Mouse (Mus musculus) thymus, postnatal 25 days (tissue): ENCODE data around the gene Unc5a.
A peak's percentile ranks its signal among the peaks of the same experiment; 100 is the strongest.

Experiments
- DNase-seq: peaks from one replicate; pipeline ENCODE4 v3.0.0; 2022

The Unc5a gene

DNA sequence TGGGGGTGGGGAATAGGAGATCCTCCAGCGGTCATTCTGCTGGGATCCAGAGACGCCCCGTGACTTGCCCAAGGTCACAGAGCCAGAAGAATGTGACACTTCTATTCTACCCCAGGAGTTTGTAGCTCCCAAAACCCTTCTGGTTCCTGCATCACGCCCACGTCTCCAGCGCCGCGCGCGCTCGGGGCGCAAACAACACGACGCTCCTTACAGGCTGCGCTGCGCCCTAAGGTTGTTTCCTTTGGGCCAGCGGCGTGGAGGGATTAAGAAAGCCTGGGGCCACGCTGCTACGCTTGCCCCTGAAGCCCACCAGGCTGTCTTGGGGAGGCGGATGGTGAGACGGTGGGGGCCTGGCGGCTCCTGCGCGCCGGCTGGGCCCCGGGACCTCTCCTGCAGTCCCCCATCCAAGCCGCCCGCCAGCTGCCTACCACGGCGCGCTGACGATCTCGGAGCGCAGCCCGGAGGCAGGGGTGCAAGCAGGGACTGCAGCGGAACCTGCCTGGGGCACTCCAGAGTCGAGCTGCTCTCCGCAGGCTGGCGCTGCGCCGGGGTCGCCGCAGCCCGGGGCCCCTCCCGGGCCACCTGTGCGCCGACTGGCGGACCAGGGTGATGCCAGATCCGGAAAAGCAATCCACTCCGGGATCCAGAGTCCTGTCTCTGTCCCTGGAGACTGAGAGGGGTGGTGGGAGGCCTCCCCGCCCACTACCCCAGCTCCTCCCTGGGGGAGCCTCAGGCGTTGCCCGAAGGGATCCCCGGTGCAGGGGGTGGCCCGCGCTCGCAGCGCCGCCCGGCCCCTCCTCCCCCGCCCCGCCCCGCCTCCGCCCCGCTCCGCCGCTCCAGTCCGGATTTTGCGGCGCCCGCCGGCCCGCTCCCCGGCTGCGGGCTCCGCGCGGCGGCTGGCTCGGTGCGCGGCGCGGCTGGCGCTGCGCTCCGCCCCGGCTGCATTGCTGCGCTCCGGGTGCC is at the start of gene Unc5a:
Gene Unc5a (plus strand): TSS at position 881 of the 963 bp plus-strand sequence.
- peak; percentile 38 for DNase-seq

DNA sequence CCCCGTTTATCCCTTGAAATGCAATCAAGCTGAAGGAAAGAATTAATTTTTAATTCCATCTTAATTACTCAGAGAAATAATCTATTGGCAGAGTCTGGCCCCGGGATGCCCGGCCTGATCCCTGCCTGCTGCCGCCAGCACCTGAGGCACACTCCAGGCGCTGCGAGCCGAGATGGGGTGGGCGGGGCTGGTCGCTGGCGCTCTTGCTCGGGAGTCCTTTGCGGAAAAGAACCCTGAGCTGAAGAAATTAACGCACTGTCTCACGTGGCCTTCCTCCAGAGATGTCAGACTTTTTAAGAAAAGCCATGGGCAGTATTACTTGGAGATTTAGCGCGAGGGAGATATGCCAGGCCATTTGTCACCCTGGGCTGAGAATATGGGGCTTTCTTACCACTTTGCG is 37.2 kb upstream of the Unc5a start:
- no peak for DNase-seq

DNA sequence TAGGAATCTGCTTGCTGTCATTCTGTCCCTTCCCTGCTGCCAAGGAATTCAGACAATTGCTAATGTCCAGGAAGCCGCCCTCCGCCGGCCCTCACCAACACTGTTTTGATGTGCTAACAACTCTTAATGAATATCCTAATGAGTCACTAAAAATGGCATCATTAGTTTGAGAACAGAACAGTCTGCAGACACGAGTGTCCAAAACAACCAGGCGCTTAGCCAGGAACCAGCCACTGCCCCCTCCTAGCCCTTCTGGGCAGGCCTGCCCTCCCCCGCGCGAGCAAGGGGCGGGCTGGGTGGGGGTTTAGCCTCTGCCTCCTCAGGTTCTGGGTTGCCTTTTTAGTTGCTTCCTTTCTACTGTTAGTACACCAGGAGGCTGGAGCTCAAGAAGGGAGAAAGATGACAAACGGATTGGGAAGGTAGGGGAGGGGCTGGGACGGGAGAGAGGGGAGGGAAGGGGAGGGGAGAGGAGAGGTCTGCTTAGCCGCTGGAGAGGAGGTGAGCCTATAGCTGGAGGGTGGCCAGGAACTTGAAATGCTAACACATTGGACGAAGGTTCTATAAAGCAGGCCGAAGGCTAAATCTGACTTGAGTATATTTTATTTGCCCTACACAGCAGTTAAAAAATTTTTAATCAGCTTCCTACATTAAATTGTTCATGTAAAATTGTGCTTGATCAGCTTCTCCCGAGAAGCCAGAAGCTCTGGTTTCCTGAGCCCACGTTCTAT is 36.2 kb upstream of the Unc5a start:
- no peak for DNase-seq

DNA sequence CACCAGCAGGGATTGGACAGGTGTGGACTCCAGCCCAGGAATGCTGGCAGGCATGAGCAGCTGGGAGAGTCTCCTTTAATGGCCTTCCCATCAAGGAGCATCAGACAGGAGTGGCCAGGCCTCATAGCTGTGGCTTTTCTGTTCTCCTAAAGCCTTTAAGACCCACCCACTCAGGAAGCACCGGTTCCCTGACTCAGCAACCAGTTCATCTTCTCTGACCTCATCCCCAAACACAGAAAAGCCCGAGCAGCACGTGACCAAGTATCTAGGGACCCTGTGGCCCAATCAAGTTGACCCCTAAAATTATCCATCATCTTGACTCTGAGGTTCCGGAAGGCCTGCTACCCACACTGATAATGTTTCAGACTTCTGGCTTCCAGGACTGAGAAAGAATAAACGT is 32.6 kb upstream of the Unc5a start:
- no peak for DNase-seq

DNA sequence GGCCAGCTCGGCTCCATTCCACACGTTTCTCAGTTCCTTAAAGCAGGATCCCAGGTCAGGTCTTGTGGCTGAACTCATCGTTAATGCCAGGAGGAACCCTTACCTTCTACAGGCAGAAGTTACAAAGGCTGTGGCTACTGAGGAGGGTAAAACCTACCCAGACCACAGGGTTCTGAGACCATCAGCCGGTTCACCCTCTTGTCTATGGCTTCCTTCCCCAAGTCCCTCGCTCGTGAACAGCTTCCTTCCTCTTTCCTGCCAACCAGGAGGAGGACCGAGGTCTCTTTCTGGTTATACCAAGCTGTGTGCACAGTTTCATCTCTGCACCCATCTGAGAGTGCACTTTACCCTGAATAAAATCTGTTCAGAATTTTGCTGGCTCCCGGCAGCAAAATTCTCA is 30.3 kb upstream of the Unc5a start:
- no peak for DNase-seq

DNA sequence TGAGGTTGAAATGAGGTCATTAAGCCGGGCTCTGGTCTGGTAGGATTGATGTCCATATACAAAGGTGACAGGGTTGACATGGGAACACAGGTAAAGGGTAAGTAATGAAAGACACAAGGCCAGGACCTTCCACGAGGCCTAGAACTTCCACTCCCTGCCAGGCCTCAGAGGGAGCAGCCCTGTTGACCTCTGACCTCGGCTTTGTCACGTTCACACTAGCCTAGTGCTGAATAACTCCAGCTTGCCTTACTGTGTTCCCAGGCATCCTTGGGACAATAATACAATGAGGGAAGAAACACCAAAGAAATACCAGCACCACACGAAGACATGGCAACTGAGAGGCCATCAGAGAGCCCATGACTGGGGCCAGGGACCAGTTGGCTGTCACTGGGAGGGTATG is 29.5 kb upstream of the Unc5a start:
- no peak for DNase-seq

DNA sequence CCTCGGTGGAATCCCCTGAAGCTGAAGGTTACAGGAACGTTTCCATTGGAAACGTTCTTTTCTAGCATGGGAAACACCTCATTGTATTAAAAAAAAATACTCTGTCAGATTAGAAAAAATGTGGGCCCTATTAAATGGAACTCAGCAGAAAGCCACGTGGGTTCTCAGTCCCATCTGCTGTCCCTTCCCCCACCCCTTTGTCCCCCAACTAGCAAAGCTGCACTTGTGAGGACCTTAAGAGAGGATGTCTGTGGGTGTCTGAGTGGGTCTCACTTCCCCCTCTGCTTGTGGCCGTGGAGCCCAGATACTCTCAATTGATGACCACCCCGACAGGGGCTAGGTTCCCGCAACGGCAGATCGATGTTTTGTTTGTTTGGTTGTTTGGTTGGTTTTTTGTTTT is 27.5 kb upstream of the Unc5a start:
- DNase-seq: no peak

DNA sequence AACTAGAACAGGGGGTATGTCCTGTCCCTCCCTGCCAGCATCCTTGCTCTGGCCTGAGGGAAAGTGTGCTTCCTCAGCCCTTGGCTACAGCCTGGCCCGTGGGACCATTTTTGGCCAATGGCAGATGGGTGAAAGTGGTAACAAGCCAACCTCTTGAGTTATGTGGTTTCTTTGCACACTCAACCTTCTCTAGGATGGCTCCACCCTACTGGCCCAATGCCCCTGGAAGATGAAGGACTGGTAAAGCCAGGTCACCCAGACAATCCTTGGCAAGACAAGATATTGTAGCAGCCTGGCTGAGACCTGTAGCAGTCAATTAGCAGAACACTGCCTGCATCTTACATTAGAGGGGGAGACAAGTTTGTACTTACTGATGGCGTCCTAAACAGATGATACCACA is 25.5 kb upstream of the Unc5a start:
- DNase-seq: no peak

DNA sequence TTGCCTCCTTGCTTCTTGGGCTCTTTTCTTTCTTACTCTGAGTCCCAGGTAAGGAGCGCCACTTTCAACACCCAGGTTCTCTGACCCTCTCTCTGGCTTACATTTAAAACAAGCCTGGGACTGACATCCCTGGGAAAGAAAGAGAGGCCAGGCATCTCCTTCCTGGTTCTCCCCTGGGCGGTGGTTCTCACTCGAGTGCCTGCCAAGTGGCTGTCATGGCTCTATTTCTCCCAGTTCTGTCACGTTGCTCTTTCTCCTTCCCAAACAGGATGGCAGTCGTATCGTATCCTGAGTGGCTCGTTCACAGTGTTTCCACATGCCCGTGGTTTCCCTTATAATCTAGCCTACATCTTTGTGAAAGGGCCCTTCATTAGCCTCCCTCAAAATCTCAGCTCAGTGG is 23.7 kb upstream of the Unc5a start:
- DNase-seq: no peak

DNA sequence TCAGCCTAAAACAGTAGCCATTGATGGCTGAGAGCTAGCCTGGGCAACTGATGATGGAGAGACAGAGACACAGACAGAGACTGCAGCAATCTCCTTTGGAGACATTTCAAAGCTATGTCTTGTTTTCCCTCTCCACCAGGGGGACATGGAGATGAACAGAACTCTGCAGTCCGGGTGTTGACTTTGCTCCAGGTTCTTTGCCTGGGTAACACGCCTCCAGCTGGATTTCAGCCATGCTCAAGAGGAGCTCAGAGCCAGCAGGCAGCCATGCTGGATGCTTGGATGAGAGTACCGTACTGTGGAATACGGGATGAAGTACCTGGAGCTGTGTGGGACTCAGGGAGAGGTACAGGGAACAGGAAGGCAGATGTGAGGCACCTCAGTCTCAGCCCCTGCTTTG is 22.6 kb upstream of the Unc5a start:
- DNase-seq: no peak

DNA sequence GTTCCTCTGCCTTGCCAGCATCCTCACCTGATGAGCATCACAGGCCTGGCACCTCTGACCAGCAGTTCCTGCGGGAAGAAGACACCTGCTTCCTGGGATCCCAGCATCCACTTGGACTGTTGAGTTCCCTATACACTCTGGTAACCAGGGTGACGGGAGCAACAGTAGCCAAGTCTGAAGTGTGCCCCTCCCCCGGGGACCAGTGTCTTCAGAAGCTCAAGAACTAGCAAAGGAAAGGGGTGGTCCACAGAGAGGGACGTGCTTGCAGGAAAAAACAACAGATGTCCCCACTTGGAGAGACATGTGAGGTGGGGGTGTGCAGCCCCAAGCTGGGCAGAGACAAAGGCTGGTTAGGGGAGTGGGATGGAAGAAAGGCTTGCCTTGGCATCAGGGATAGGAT is 19.1 kb upstream of the Unc5a start:
- no peak for DNase-seq

DNA sequence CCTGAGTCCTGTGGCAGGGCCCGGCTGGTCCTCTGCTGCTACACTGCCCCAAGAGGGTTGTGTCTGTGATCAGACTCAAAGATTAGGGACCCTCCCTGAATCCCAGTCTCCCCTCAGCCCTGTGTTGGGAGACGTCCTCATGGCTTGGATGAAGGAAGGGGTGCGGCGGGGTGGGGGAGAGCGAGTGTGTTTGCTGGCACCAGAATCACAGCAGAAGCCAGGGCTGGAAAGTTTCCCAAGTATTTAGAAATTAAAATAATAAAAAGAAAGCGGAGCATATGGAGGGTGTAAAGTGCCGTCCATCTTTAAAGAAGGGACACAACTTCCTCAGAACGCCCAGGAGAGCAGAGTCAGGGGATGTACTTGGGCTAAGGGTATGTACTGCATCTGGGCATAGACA is 14.3 kb upstream of the Unc5a start:
- DNase-seq: no peak

DNA sequence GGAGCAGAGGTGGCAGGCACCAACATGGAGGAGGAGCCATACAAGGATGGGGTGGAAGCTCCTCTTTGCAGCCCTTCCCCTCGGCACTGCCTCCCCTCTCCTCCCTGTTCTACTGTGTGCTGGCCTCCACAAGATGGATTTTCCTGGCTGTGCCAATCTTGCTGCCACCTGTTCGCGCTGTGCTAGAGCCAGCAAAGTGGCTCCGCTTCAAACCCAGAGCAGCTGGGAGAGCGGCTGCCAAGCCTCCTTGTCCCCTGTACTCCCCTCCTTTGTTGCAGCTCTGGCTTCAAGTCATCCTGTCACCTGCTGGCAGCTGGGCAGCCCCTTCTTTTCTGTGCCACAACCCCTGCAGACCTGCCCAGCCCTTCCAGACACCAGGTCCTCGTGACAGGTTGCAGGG is 13.0 kb upstream of the Unc5a start:
- no peak for DNase-seq

DNA sequence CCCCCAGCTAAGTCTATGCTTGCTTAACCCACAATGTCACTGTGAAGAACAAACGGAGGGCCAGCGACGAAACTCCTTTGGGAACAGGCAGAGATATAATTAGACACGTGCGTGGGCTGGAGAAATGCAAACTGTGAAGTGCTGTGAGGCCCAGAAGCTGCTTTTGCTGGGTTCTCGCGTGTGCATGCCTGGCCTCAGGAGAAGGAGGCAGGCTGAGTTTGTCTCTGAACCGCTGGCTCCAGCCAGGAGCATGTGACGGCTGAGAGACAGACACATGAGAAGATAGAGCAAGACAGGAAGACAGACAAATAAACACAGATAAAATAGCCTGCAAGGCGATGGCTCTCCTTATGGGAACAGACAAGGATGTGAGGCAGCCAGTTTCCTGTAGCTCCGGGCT is 11.3 kb upstream of the Unc5a start:
- no peak for DNase-seq

DNA sequence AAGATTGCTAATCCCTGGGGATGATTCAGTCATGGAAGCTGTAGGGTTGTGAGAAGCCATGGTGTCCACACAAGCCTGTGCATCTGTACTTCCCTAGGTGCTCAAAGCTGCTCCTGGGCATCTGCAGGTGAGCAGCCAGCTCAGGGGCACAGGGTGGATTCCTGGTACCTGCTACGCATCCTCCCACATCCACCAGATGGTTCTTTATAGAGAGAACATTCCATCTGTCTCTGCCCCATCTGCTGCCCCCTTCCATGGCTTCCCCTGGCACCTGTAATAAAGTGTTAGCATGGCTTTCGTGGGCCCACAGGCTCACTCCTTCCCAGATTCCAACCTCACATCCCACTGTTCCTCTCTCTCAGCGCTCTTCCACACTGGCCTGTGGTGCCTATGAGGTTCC is 10.7 kb upstream of the Unc5a start:
- DNase-seq: no peak

DNA sequence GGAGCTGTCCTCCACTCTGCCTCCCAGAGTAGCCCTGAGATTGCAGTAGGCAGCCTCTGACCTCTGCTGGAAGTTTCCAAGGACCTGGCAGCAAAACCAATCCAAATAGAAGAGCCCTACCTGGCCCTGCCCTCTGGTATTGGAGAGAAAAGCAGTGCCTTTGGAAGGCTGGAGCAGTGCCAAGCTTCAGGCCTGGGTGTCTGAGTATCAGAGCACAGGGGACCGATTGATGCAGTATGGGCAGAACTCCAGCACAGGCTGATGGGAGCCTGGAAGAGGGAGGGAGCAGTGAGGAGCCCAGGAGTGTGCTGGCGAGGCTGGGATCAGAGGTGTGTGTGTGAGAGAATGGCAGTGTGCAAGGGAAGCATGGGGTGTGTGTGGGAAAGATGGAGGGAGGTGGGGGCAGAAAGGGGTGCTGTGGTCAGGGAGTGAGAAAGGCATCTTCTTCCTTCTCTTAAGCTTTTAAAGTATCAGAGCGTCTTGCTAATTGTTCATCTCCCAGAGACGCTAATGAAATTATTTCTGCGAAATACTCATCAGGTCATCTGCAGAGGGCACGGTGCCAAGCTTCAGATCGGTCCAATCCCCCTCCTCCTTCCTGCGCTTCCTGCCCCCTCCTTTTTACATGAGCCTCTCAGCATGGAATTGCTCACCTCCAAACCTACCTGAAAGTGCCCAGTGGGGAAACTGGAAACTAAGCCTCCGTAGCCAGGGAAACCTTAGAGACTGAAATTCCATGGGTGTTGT is 4.6 kb upstream of the Unc5a start:
- DNase-seq: no peak

DNA sequence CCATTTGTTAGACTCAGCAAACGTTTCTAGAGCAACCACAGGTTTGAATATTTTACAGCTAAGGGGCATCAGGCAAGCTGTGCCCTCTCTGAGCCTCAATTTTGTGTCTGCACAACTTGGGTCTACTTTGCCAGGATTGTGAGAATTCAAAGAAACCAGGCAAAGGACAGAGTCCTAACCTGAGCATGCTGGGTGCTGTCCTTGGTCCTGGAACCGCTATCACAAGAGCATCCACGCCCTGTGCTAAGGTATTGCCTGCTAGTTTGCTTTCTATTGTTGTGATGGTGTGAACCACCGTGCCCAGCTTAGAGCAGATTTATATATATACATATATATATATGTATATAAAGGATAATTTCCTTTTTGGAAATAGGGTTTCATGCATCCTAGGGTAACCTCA is 3.9 kb upstream of the Unc5a start:
- peak; percentile 12 for DNase-seq

DNA sequence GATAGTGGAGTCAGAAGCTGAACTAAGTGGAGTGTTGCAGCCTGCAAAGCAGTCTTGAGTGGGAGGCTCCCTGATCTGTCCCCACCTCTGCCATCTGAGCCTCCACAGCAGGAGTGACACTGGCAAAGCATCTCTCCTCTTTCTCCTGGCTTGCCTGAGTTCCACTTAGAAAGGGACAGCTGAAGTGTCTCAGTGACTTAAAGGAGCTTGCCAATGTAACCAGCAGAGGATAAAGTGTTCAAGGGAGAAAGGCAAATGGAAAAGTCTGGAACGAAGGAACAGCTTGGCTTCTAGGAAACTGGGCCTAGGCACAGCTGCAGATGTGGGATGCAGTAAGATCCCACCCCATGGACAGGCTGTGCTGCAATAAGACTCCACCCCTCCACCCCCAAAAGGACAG is 2.8 kb upstream of the Unc5a start:
- no peak for DNase-seq

DNA sequence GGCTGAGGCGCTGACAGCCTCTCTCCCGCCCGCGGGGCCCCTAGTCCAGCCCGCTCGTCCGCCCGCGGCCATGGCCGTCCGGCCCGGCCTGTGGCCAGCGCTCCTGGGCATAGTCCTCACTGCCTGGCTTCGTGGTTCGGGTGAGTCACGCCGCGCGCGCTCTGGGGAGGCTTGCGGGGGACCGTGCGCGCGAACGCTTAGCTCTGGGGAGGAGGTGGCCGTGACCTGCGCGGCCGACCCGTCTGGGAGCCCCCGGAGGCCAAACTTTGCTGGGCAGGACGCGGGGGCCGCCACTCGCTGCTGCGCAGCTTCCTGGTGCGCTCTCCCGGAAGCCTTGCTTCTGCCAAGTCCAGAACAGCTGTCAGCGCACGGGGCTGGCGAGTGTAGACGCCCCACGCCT is 381 bp downstream of the Unc5a start:
- DNase-seq: no peak

DNA sequence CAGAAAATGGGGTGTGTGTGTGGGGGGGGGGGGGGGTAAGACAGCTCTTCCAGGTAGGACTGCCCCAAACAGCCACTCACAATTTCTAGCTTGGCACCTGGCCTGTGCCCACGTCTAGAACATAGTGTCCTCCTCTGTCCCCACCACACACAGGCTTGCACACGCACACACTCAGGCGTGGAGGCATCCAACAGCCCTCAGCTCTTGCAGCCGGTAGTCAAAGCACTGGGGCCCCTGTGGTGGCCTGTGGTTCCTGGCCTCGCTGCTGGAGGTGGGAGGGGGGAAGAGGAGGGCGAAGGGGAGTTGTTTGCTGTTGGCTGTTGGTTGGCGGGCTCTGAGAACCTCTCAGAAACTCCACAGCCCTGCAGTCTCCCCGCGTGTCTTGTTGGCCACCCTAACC is 920 bp downstream of the Unc5a start:
- DNase-seq: no peak

DNA sequence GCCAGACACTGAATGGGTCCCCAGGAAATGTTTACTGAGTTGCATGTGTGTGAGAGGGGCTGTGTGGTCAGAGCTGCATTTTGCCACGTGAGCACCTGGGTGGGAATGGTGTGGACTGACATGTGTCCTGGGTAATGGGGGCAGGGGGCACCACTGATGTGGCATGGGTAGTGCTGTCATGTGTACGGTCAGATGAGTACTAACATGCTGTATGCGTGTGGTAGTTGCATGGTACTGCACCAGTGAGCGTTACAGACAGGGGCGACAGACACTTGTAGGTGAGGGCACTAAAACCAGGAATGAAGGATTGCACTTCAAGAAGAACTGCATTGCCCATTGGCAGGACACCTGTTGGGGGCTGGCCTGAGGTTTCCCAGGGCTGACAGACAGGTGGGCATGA is 2.0 kb downstream of the Unc5a start:
- DNase-seq: no peak

DNA sequence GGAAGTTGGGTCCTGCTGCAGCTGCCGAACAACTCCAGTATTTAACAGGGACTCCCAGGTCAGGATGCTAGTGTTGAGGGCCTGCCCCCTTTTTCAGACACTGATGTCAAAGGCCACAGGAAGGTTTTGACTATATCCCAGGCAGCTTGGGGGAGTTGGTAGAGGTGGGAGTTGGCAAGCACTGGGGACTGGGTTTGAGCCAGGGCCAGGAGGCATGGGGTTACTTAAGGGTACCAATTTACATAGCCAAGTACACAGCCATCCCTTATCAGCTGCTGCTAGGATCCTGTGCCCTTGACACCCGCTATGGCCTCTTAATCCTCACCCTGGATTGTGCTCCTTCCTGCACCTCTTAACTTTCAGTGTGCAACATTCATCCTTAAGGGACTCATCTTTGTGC is 5.5 kb downstream of the Unc5a start:
- no peak for DNase-seq

DNA sequence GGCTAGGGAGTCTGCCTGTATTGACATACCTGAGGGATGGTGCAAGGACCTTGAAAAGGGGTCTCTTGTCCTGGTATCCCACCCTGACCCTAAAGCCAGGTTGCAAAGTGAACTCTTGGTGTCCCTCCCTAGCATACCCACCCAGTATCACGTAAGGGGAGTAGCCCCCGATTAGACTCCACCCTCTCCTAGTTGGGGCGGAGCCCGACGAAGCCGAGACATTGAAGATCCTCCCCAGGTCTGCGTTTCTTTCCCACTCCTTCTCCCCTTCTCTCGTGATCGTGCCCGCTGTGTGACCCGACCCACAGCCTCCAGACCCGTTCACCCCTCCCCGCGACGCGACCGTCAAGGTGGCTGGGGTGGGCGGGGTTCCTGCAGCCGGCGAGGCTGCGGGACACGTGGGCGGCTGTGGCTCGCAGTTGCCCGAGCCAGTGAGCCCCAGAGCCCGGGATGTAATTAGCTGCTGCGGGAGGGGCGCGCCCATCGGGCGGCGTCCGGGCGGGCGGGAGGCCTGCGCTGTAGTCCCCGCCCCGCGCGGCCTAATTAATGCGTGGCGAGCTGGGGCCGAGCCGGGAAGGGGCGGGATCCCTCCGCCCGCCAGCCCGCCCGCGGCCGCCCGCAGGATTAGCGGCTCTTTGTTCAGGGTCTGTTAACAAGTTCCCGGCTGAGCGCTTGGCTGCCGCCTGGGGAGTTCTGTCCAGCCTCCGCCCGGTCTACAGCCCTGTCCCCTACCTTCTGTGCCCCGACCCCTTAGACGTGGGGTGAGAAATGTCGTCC is 6.7 kb downstream of the Unc5a start:
- no peak for DNase-seq
